Mouse (Mus musculus) thymus, postnatal 25 days (tissue): ENCODE data around the gene Cntnap5c.
A peak's percentile ranks its signal among the peaks of the same experiment; 100 is the strongest.
"Not testable (repeated sequence)": the region's sequence is repeated elsewhere in the genome, so short reads cannot be mapped to it uniquely, and the experiment has no call there.

ENCODE experiments used
- DNase-seq: peaks from one replicate; pipeline ENCODE4 v3.0.0; 2022

Gene Cntnap5c

DNA sequence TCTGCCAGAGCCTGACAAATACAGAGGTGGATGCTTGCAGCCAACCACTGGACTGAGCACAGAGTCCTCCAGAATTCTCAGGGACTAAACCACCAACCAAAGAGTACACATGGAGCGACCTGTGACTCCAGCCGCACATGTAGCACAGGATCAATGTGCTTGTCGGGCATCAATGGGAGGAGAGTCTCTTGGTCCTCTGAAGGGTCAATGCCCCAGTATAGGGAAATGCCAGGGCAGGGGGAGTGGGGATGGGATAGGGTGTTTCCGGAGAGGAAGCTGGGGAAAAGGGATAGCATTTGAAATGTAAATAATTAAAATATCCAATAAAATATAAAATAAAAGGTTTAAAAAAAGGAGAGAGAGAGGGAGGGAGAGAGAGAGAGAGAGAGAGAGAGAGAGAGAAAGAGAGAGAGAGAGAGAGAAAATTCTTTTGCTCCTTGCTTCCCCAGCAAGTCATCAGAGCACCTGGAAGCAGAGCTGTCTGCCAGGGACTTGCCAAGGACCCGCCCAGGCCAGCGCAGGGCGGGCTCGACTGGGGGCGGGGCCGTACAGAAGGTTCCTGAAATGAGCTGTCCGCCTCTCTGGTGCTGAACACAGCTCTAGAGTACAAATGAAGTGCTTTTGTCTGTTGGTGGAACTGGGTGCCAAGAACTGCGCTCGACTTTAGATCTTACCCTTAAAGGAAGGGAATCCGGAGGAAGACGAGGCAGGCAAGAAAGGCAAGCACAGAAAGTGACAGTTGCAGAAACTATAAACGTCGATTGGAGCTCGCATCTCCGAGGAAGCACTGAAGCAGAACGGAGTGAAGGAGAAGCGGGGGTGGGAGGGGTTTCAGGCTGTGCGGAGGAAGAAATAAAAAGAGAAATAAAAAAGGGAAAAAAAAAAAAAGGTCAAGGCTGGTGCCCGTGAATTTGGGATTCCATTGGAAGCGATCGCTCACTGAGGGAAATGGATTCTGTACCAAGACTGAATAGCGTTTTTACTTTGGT, at the start of gene Cntnap5c:
Cntnap5c (plus strand) TSS at position 949 of the 989 bp plus-strand sequence.
- peak; percentile 3 for DNase-seq

- DNase-seq, result no peak
These were observed 27.3 kb upstream of the Cntnap5c start, which contains the start of gene Gm21834 for GRCm38 (mm10) chr17:57742119-57742518. Gene Gm21834, minus strand, starts transcription at chr17:57742219.

DNA sequence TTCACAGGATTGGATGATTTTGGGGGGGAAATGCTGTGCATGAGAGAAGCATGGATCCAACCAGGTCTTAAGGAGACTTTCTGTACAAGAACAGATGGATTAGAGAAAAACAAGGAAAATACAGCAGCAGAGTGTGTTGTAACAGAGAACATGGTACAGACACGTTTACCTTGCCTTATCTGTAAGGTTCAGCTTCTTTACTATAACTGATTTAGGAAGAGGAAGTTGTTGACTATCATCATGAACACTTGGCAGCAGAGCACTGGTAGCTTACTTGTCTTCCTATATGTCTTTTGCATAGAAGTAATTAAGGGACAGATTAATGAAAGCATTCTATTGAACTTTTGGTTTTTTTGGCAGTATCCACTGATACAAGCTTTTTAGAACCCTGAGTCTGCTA, 11.3 kb upstream of the Cntnap5c start:
- DNase-seq, result no peak

DNA sequence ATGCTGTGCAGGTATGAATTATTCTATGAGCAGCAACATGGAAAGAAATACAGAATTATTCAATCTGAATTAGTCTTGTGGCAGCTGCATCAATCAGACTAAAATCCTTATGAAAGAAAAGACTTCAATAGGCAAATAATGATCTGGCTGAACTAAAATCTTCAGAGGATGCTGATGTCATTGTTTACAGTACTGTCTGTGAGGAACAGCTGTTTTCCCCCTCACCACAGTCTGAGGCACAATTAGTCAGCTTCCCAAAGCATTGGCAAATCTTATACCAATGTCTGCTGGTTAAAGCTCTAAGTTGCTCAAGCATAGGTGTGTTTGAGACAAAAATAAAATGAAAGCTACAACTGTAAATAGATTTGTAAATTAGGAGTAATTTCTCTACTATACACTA, 2.1 kb upstream of the Cntnap5c start:
- no peak for DNase-seq

GRCm38 (mm10) chr17:57770904-57771303, 1.5 kb downstream of the Cntnap5c start:
- DNase-seq, result no peak

DNA sequence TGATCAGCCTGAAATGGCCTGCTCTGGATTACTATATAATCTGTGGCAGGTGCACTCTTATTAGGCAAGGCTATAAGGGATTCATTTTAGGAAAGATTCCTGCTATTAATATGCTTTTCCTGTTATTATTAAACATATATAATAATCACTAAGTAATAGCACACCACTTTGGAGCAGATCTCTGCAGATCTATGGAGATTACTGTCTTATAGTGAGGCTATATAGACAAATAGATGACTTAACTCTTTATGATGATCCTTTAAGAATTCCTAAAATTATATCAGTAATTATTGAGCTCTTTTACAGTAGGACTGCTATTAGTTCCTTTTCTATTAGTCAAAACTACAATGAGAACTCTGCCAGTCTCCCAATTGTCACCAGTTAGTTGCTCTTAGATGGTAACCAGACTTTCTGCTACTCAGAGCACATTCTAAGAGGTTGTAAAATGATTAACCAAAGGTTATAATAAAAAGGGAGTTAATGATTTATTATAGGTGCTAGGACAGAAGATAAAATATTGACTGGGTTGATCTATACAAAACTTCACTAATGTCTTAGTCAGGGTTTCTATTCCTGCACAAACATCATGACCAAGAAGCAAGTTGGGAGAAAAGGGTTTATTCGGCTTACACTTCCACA, 18.9 kb downstream of the Cntnap5c start:
- DNase-seq, result no peak

- DNase-seq, result no peak
These were observed 26.0 kb downstream of the Cntnap5c start for GRCm38 (mm10) chr17:57795408-57795807.

GRCm38 (mm10) chr17:57796668-57797311, 27.4 kb downstream of the Cntnap5c start:
- no peak for DNase-seq

GRCm38 (mm10) chr17:57799414-57799985, 30.1 kb downstream of the Cntnap5c start:
- DNase-seq, result no peak

- no peak for DNase-seq
These were observed 31.8 kb downstream of the Cntnap5c start for GRCm38 (mm10) chr17:57801180-57801579.

DNA sequence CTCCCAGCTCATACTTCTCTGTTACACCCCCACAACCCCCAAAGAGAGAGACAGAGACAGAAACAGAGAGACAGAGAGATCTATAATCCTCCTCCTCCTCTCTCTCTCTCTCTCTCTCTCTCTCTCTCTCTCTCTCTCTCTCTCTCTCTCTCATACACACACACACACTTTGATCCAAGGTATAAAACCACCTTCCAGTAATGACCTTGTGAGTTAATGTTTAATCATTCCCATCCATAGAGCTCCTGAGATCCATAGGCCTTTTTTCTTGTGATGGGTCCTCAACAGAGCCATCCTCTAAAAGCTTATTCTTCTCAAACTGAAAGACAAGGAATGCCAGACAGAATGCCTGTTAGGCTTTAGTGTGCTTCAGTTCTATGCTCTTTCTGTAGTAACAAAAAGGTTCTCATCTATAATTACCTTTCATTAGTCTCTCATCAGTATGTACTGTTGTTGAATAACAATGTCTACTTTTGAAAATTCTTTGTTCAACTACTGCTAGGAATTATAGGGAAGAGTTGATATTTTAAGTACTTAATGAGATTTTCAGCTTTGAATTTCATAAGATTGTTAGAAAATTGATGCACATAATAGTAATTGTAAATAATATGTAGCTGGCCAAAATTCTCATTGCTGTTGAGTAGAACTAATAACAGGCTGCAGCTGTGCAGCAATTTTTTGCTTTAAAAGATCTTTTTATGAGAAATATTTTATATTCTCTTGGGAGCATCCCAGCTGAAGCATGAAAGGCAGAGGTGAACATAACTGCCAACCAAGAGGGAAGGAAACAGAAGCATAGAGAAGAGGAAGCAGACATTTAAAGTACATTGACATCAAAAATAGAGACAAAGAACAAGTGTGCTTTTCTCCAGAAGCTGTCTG, 68.0 kb downstream of the Cntnap5c start:
- no peak for DNase-seq

- not testable (repeated sequence) for DNase-seq
These were observed 86.4 kb downstream of the Cntnap5c start for GRCm38 (mm10) chr17:57855811-57856210.

GRCm38 (mm10) chr17:57865996-57866395, 96.6 kb downstream of the Cntnap5c start:
- no peak for DNase-seq

DNA sequence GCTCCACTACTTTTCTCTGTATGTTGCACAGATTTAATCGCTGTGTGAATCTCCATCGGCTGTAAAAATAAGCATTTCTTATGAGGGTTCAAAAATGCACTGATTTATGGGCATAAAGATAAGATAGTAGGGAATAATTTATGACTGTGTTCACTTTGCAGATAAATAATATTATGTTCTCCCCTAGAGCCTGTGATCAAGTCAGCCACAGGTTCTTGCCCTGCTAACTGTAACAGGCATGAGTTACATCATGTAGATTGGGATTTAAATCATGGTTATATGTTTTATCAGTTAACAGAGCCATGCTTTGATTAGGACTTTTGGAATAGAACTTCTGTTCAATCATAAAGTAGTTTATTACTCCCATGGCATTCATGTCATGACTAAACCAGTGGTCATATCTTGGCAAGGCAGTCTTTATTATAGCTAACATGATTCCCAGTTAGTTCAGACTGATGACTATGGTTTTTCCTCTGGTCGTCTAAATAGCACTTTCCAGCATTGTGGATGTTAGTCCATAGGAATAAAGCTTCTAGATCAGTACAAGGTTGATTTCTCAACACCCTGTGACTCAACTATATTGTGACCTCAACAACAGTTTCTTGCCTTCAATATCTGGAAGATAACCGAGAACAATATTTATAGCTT, 118.5 kb downstream of the Cntnap5c start:
- DNase-seq, result no peak

GRCm38 (mm10) chr17:57911770-57912293, 142.5 kb downstream of the Cntnap5c start:
- DNase-seq, result no peak

DNA sequence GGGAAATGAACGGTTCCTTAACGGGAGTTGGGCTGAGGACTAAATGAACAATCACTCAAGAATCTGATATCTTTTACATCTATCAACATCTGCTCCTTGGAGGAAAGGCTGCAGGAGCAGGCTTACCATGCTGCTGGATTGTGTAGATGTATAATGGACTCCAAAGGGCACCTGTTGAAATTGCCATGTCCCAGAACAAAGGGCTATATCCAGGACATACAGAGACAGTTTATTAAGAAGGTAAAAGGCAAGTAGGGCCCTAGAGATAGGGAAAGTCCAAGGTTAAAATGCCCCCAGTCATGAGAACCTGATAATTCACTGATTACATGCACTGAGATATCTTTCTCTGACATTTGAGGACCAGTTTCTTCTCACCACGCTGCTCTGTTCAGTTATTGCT, 214.9 kb downstream of the Cntnap5c start:
- DNase-seq, result no peak

DNA sequence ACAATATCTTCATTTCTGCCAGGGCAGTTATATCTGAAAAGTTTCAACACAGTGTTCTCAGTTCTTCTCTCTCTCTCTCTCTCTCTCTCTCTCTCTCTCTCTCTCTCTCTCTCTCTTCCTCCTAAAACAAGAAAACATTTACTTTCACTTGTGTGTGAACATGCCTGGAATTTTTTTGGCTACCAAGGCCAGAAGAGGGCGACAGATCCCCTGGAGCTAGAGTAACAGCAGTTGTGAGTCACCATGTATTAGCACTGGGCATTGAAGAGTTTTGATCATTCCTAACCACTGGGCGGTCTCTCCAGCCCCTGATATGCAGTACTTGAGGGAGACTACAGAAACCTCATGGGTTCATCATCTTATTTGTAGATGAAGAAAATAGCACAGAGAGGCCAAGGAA, 219.1 kb downstream of the Cntnap5c start:
- no peak for DNase-seq

GRCm38 (mm10) chr17:57996461-57996860, 227.1 kb downstream of the Cntnap5c start:
- no peak for DNase-seq

- no peak for DNase-seq
These were observed 229.7 kb downstream of the Cntnap5c start for GRCm38 (mm10) chr17:57999080-57999479.

DNA sequence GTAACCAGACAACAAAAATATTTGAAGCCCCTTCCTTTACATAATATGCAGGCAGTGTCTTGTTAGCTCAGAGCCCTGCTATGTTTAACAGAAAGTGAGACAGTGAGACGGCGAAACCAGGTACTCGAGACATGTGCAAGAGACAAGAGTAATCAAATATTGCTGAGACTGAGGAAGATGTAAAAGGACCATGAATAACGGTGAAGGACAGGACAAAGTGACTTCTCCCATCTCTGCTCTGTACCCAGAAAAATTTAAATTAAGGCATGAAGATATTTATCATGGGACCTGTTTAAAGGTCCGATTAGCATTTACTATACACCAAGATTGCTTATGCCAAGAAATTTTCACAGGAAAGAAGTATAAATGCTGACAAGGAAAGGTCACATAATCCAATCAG, 233.5 kb downstream of the Cntnap5c start:
- no peak for DNase-seq

DNA sequence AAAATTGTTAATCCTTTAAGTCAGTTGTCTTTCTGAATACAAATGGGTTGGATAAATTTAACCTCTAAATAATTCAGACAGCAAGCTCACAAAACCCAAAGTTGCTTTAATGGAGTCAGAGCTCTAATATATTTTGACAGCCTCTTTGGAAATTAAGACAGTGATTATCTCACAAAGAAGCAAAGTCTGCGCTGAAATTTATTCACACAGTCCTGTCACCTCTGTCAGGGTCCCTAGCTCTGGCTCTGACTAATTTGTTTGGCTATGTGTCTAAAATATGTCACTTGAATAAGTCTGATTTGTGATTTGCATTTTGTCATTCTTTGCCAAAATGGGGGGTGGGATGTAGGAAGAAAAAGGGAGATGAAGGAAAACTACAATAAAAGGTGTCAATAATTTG, 234.0 kb downstream of the Cntnap5c start:
- DNase-seq, result no peak
